Mouse (Mus musculus): ENCODE measurements around the gene Kcna2. TPM values are rescaled to one million over a fixed set of nuclear protein-coding genes. Genes with fewer than 3 reads are reported as not detected.

Gene Kcna2
- polyA plus RNA-seq, 1 experiment from 2014 or later: 1.5 TPM

DNA sequence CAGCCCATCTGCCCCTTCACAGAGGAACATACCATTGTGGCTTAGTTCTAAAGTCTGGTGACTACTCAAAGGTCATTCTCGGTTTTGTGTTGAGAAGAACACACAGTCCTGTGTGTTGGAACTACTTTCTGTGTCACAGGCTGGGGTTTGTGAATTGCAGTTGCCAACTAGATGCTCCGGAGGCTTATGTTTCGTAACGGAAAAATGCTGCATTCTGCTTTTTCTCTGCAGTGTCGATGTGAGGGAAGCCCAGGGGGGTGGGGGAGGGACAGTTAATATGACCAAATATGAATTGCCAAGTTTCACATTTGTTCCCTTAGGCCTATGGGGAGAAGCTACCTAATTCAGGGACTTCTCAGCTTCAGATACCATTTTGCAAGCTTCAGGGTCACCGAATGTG, 5.0 kb downstream of the Kcna2 start:
- H3K4me3 ChIP-seq (replicated peaks; ENCODE audit: low read depth, low read length): no peak overlapping the region
- H3K4me1 ChIP-seq (ENCODE audit: control insufficient read depth, insufficient read depth, low read length): peaks cover 19% of the 10 kb centered on the region
- no peak overlapping the region for H3K9ac ChIP-seq (replicated peaks; ENCODE audit: low read length)
- H3K9me3 ChIP-seq (ENCODE audit: control insufficient read depth, low read length): no peaks in the 10 kb centered on the region
- no peak overlapping the region for H3K4me2 ChIP-seq (ENCODE audit: low read length)
- H3K27ac ChIP-seq (replicated peaks; ENCODE audit: low read depth, low read length): no peak overlapping the region
- ATAC-seq (ENCODE audit: low FRiP score, low TSS enrichment) (no peak), DNase-seq (no peak)
- 0 out of 2 replicates have a peak, but pooled peaks cover 2% of the 10 kb centered on the region for H3K36me3 ChIP-seq (ENCODE audit: control insufficient read depth, insufficient read depth, low read length)
- no peaks in the 10 kb centered on the region for H3K27me3 ChIP-seq (ENCODE audit: control insufficient read depth, insufficient read depth, low read length)
- 88% methylated on average over 6 of the region's 6 CpGs for WGBS

DNA sequence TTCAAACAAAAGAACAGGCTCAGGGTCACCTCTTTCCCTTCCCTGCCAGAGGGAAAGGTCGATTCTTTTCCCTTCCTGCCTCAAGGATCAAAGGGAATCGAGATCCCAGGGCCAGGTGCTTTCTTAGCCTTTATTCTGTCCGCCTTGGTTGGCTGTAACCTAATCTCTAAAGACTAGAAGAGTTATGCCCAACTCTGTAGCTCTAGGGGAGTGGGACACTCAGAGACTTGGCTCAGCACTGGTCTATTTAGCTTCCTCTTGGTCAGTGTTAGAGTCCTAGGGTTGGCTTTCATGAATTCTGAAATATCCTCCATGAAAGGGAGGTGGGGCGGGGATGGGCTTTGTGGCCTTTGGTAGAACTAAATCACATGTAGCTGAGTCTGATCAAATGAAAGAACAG, 11.6 kb downstream of the Kcna2 start:
- peak overlapping the region; percentile 87; the same call in 1 of the 2 replicates for H3K27ac ChIP-seq (replicated peaks; ENCODE audit: low read depth, low read length)
- DNase-seq: no peak
- 43% methylated on average over 4 of the region's 4 CpGs for WGBS

DNA sequence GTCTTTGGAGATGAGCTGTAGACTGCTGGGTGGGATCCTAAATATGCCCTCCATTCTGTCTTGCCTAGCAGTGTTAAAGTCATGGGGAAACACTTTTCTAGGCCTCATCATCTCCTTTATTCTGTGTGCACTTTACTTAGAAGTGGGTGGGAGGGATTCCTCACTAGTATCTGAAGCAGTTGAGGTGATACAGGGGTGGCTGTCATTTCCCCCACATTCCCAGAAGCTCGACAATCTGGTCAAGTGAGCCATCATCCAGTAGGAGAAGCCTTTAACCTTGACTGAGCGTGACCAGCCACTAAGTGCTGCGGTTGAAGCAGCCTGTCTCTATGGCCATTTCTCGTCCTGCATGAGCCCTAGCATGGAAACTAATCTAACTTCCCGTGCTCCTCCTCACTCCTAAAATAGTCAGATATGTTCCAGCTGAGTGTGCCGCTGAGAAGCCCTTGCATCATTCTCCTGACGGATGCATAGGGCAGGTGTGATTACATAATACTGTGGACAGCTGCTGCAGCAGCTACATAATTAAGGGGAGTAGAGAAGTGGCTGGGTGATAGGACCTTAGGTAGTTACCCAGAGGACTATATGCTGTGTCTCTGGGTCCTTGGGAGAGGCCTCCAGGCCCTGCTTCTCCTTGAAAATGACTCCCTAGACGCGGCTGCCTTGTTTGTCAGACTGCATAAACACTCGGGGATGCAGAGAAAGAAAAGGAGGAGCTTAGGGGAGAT, 12.2 kb downstream of the Kcna2 start:
- Histone ChIP-seq H3K27me3 (ENCODE audit: control insufficient read depth, insufficient read depth, low read length) (no peaks in the 10 kb centered on the region), H3K9me3 (ENCODE audit: control insufficient read depth, low read length) (no peaks in the 10 kb centered on the region), H3K36me3 (ENCODE audit: control insufficient read depth, insufficient read depth, low read length) (0 out of 2 replicates have a peak, but pooled peaks cover 2% of the 10 kb centered on the region), H3K4me2 (ENCODE audit: low read length) (peak overlapping the region; percentile 42), H3K4me3 (replicated peaks; ENCODE audit: low read depth, low read length) (no peak overlapping the region), H3K4me1 (ENCODE audit: control insufficient read depth, insufficient read depth, low read length) (peaks cover 25% of the 10 kb centered on the region), H3K27ac (replicated peaks; ENCODE audit: low read depth, low read length) (peak overlapping the region; percentile 87), H3K9ac (replicated peaks; ENCODE audit: low read length) (no peak overlapping the region)
- ATAC-seq (ENCODE audit: low FRiP score, low TSS enrichment) (0 out of 2 replicates have a peak, but pooled peaks have one; percentile 5), DNase-seq (peak; percentile 32)
- 46% methylated on average over 10 of the region's 10 CpGs for WGBS

More for the DNA sequence above, 11.6 kb downstream of the Kcna2 start:
- Histone ChIP-seq H3K9ac (replicated peaks; ENCODE audit: low read length) (no peak overlapping the region), H3K4me2 (ENCODE audit: low read length) (no peak overlapping the region), H3K4me1 (ENCODE audit: control insufficient read depth, insufficient read depth, low read length) (peaks cover 25% of the 10 kb centered on the region), H3K9me3 (ENCODE audit: control insufficient read depth, low read length) (no peaks in the 10 kb centered on the region), H3K4me3 (replicated peaks; ENCODE audit: low read depth, low read length) (no peak overlapping the region), H3K36me3 (ENCODE audit: control insufficient read depth, insufficient read depth, low read length) (0 out of 2 replicates have a peak, but pooled peaks cover 2% of the 10 kb centered on the region), H3K27me3 (ENCODE audit: control insufficient read depth, insufficient read depth, low read length) (no peaks in the 10 kb centered on the region)
- no peak for ATAC-seq (ENCODE audit: low FRiP score, low TSS enrichment)

DNA sequence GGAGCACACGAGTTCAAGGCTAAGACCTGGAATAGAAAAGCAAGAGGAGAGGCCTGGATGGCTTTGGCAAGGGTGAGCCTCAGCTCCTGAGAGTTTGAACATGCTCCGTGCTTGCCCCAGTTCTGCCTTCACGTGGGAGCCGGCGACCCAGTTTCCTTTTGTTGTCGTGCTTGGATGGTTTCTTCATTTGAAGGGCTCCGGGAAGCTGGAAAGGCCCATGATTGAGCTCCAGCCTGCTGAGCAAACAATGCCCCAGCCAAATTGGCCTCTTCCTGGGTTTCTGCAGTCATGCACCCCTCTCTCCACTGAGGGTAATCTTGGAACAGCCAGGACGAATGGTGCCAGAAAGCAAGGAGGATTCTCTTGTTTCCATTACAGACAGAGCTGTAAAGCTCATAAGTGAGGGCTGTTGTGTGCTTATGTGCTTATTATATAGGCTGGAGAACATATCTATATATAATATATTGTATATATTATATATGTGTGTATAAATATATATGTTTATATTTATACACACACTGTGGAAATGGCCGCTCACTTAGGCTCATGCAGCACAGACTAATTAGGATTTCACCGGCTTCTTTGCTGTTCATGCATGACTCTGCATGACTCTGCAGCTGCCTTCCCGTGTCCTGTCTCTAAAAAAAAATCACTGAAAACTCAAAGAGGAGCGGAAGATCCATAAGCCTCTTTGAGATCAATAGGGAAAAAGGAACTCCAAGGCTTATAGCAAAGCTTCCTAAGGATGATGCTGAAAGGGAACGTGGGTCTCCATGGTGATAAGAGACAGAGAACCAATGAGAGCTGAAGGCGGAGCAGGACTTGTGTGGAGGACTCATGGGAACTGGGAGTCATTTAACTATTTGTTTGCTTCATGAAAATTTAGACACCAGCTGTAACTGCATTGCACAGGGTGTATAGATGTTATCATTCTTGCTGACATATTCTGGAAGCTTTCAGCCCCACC, 13.1 kb downstream of the Kcna2 start:
- DNase-seq (peak; percentile 87), ATAC-seq (ENCODE audit: low FRiP score, low TSS enrichment) (peak; percentile 90)
- Histone ChIP-seq H3K4me3 (replicated peaks; ENCODE audit: low read depth, low read length) (peak overlapping the region; percentile 20), H3K27ac (replicated peaks; ENCODE audit: low read depth, low read length) (peak overlapping the region; percentile 87), H3K4me2 (ENCODE audit: low read length) (peak overlapping the region; percentile 42), H3K4me1 (ENCODE audit: control insufficient read depth, insufficient read depth, low read length) (peaks cover 25% of the 10 kb centered on the region), H3K9ac (replicated peaks; ENCODE audit: low read length) (peak overlapping the region; percentile 27; the same call in 1 of the 2 replicates), H3K36me3 (ENCODE audit: control insufficient read depth, insufficient read depth, low read length) (0 out of 2 replicates have a peak, but pooled peaks cover under 1% of the 10 kb centered on the region), H3K27me3 (ENCODE audit: control insufficient read depth, insufficient read depth, low read length) (no peaks in the 10 kb centered on the region), H3K9me3 (ENCODE audit: control insufficient read depth, low read length) (no peaks in the 10 kb centered on the region)
- 14% methylated on average over 14 of the region's 14 CpGs for WGBS

DNA sequence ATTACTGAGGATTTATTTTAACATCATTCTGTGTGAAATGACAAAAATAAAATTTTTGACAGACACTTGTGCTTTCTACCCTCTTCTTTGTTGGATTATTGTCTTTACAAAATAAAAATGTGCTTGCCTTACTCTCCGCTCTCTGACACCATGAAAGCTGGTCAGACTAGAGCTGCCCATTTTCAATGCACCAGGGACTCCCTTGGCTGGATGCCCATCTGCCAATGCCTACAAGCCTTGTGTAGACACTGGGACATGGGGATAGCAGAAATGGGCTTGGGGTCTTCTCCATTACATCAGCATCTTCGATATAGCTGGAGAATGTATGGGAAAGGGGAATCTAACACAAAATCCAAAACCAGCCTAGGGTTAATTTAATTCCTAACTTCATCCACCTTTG, 14.0 kb downstream of the Kcna2 start:
- DNase-seq (peak; percentile 28), ATAC-seq (ENCODE audit: low FRiP score, low TSS enrichment) (no peak)
- H3K36me3 ChIP-seq (ENCODE audit: control insufficient read depth, insufficient read depth, low read length): no peaks in the 10 kb centered on the region
- no peak overlapping the region for H3K9ac ChIP-seq (replicated peaks; ENCODE audit: low read length)
- H3K4me1 ChIP-seq (ENCODE audit: control insufficient read depth, insufficient read depth, low read length): peaks cover 25% of the 10 kb centered on the region
- 84% methylated on average over 2 of the region's 2 CpGs for WGBS
- no peaks in the 10 kb centered on the region for H3K9me3 ChIP-seq (ENCODE audit: control insufficient read depth, low read length)
- H3K27ac ChIP-seq (replicated peaks; ENCODE audit: low read depth, low read length): no peak overlapping the region
- H3K27me3 ChIP-seq (ENCODE audit: control insufficient read depth, insufficient read depth, low read length): no peaks in the 10 kb centered on the region
- no peak overlapping the region for H3K4me3 ChIP-seq (replicated peaks; ENCODE audit: low read depth, low read length)
- no peak overlapping the region for H3K4me2 ChIP-seq (ENCODE audit: low read length)

DNA sequence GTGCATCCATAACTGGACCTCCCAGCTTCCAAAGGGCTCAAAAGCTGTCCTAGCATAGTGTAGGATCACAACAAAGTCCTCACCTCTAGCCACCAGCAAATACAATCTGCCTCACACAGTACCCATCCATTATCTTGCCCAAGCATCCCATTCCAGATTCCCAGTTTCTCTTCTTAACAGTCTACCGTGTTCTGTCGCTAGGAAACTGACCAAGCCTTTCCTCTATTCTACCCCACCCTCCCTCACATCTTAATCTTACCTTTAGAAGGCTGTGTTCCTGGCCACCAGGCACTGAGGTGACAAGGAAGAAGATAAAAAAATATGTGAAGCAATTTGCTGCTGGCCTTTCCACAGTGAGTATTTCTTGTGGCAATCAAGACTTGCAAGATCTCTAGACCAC, 14.8 kb downstream of the Kcna2 start:
- no peak for DNase-seq

DNA sequence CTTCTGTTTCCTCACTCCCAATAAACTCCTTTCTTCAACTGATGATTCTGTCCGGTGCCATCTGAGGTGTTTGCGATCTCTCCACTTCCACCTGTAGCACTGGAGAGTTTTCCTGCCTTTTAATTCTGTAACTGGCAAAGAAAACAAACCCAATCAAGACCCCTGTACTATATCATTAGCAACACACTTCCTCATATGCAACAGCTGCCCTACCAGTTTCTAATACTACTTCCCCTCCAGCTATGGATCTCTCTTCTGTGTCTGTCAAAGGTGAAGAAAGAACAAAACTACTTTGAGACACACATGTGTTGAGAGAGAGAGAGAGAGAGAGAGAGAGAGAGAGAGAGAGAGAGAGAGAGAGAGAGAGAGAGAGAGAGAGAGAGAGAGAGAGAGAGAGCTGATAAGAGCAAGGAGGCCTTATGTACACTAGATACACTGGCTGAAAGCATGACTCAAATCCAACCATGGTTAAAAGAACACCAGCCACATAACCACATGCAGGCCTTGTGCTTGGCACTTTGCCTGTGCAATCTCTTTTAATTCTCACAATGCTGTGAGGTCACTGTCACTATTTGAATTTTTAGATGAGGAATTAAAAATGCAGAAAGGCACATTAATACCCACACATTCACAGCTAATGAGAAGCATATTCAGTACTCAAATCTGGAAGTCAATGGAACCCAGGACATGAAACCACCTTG, 19.1 kb downstream of the Kcna2 start:
- H3K36me3 ChIP-seq (ENCODE audit: control insufficient read depth, insufficient read depth, low read length): no peaks in the 10 kb centered on the region
- DNase-seq (no peak), ATAC-seq (ENCODE audit: low FRiP score, low TSS enrichment) (no peak)
- no peak overlapping the region for H3K4me3 ChIP-seq (replicated peaks; ENCODE audit: low read depth, low read length)
- H3K27me3 ChIP-seq (ENCODE audit: control insufficient read depth, insufficient read depth, low read length): no peaks in the 10 kb centered on the region
- H3K9me3 ChIP-seq (ENCODE audit: control insufficient read depth, low read length): no peaks in the 10 kb centered on the region
- H3K27ac ChIP-seq (replicated peaks; ENCODE audit: low read depth, low read length): no peak overlapping the region
- H3K9ac ChIP-seq (replicated peaks; ENCODE audit: low read length): no peak overlapping the region
- no peaks in the 10 kb centered on the region for H3K4me1 ChIP-seq (ENCODE audit: control insufficient read depth, insufficient read depth, low read length)
- 94% methylated on average over 2 of the region's 2 CpGs for WGBS
- H3K4me2 ChIP-seq (ENCODE audit: low read length): no peak overlapping the region

More for the DNA sequence above, 14.8 kb downstream of the Kcna2 start:
- ATAC-seq (ENCODE audit: low FRiP score, low TSS enrichment): no peak
- no peak overlapping the region for H3K27ac ChIP-seq (replicated peaks; ENCODE audit: low read depth, low read length)
- H3K9me3 ChIP-seq (ENCODE audit: control insufficient read depth, low read length): no peaks in the 10 kb centered on the region
- no peak overlapping the region for H3K4me2 ChIP-seq (ENCODE audit: low read length)
- 66% methylated on average over 2 of the region's 2 CpGs for WGBS
- peaks cover 25% of the 10 kb centered on the region for H3K4me1 ChIP-seq (ENCODE audit: control insufficient read depth, insufficient read depth, low read length)
- no peak overlapping the region for H3K4me3 ChIP-seq (replicated peaks; ENCODE audit: low read depth, low read length)
- H3K36me3 ChIP-seq (ENCODE audit: control insufficient read depth, insufficient read depth, low read length): no peaks in the 10 kb centered on the region
- H3K9ac ChIP-seq (replicated peaks; ENCODE audit: low read length): no peak overlapping the region
- H3K27me3 ChIP-seq (ENCODE audit: control insufficient read depth, insufficient read depth, low read length): no peaks in the 10 kb centered on the region

DNA sequence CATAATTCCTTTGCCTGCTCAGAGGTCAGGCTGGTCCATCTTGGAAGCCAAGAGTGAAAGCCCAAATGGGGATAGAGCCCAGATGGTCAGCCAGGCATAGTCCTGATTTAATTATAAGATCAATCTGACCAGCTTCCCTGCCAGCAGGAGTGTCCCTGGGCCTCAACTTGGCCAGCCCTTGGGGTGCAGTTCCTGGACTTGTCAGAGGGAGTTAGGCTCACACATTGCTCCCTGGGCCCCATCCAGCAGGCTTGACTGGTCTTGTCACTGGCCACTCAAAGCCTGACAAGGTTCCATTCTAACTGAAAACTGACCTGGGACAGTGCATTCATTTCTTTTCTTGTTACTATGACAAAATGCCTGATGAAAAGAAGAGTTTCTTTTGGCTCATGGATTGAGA, 21.4 kb downstream of the Kcna2 start:
- H3K4me3 ChIP-seq (replicated peaks; ENCODE audit: low read depth, low read length): no peak overlapping the region
- ATAC-seq (ENCODE audit: low FRiP score, low TSS enrichment): no peak
- no peak overlapping the region for H3K9ac ChIP-seq (replicated peaks; ENCODE audit: low read length)
- H3K36me3 ChIP-seq (ENCODE audit: control insufficient read depth, insufficient read depth, low read length): no peaks in the 10 kb centered on the region
- H3K4me2 ChIP-seq (ENCODE audit: low read length): no peak overlapping the region
- H3K27ac ChIP-seq (replicated peaks; ENCODE audit: low read depth, low read length): no peak overlapping the region
- H3K4me1 ChIP-seq (ENCODE audit: control insufficient read depth, insufficient read depth, low read length): no peaks in the 10 kb centered on the region
- H3K9me3 ChIP-seq (ENCODE audit: control insufficient read depth, low read length): no peaks in the 10 kb centered on the region
- DNase-seq: no peak
- no peaks in the 10 kb centered on the region for H3K27me3 ChIP-seq (ENCODE audit: control insufficient read depth, insufficient read depth, low read length)
